Mouse (Mus musculus) neural tube, embryonic 15.5 days (tissue): ENCODE results near the gene Birc7. TPM values are rescaled to one million over a fixed set of nuclear protein-coding genes. Genes with fewer than 3 reads are reported as not detected.

ENCODE experiments used
- microRNA-seq: library from miRNA; unstranded; fragments of <30 nt; microRNA quantifications from one replicate; pipeline ENCODE4, GENCODE M21; 2017
- polyA plus RNA-seq: library from polyadenylated mRNA; unstranded; fragments of >200 nt; fragmentation: Nextera tagmentation; extraction: Ambion mirVana; gene quantifications from 2 replicates; pipeline ENCODE4 v1.2.1, GENCODE M21; 2015

Gene Birc7
- polyA plus RNA-seq, 1 experiment from 2014 or later, result not detected

Small RNAs within 50 kb of the gene (microRNA-seq; reads per million reads assigned to microRNA genes)
- 1.0 reads per million for gene Mir124a-3

Other genes with a start within 250 kb of the Birc7 start
- gene Dido1, start 219.0 kb upstream of the Birc7 start, polyA plus RNA-seq, result 21.4 and 23.1 TPM in 2 replicates
- gene Gid8, start 218.9 kb upstream of the Birc7 start, polyA plus RNA-seq, result 54.9 and 57.5 TPM in 2 replicates
- gene Slc17a9, start 203.8 kb upstream of the Birc7 start, polyA plus RNA-seq, result 0.31 and 1.4 TPM in 2 replicates
- gene Bhlhe23, start 152.1 kb upstream of the Birc7 start, polyA plus RNA-seq, result 1.6 and 1.9 TPM in 2 replicates
- gene Ythdf1, start 8.1 kb upstream of the Birc7 start, polyA plus RNA-seq, result 48.2 and 50.0 TPM in 2 replicates
- gene Nkain4, start 25.7 kb downstream of the Birc7 start, polyA plus RNA-seq, result 89.0 and 91.1 TPM in 2 replicates
- 114 and 124 TPM in 2 replicates for gene Arfgap1, start 38.2 kb downstream of the Birc7 start, polyA plus RNA-seq
- gene Col20a1, start 57.5 kb downstream of the Birc7 start, polyA plus RNA-seq, result 0.14 and 0.67 TPM in 2 replicates
- 38.9 and 47.4 TPM in 2 replicates for gene Chrna4, start 114.5 kb downstream of the Birc7 start, polyA plus RNA-seq
- 36.9 and 45.8 TPM in 2 replicates for gene Kcnq2, start 206.3 kb downstream of the Birc7 start, polyA plus RNA-seq
- gene Eef1a2, start 228.0 kb downstream of the Birc7 start, polyA plus RNA-seq, result 15.4 and 16.8 TPM in 2 replicates